Mouse (Mus musculus): ENCODE results near the gene Fhdc1.

Fhdc1 gene

DNA sequence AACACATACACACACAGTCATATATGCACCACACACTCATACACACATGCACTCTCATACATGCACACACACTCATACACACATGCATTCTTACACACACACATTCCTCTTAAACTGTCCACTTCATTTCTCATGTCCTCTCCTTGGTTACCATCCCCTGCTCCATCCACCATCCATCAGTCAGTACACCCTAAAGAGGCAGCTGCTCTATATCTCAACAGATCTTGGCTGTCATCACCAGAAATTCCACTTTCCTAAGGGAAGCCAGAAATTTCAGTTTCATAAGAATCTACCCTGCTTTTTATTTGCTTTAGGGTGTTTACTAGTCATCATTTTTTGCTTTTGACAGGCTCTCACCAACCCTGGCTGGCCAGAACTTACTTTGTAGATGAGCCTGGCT, 84.4 kb downstream of the Fhdc1 start:
- Histone ChIP-seq H3K4me3 (replicated peaks; ENCODE audit: low read length) (no peak overlapping the region), H3K9me3 (ENCODE audit: low read length) (peaks cover 8% of the 10 kb centered on the region; the same call in 1 of the 2 replicates), H3K27me3 (ENCODE audit: insufficient read depth, low read length) (no peaks in the 10 kb centered on the region), H3K4me1 (replicated peaks; ENCODE audit: low read depth, low read length) (no peaks in the 10 kb centered on the region), H3K36me3 (ENCODE audit: insufficient read depth, low read length) (no peaks in the 10 kb centered on the region)
- TF ChIP-seq POU5F1 (IDR thresholded peaks at IDR 0.05; ENCODE audit: borderline replicate concordance, low read length) (no peak), CTCF (conservative IDR thresholded peaks at IDR 0.05; ENCODE audit: low read length) (no peak)

- Histone ChIP-seq H3K4me1 (replicated peaks; ENCODE audit: low read depth, low read length) (no peaks in the 10 kb centered on the region), H3K36me3 (ENCODE audit: insufficient read depth, low read length) (no peaks in the 10 kb centered on the region), H3K9me3 (ENCODE audit: low read length) (peaks cover 8% of the 10 kb centered on the region; the same call in 1 of the 2 replicates), H3K4me3 (replicated peaks; ENCODE audit: low read length) (no peak overlapping the region), H3K27me3 (ENCODE audit: insufficient read depth, low read length) (no peaks in the 10 kb centered on the region)
- TF ChIP-seq POU5F1 (IDR thresholded peaks at IDR 0.05; ENCODE audit: borderline replicate concordance, low read length) (no peak), NANOG (IDR thresholded peaks at IDR 0.05; ENCODE audit: borderline replicate concordance, low read length) (no peak), CTCF (conservative IDR thresholded peaks at IDR 0.05; ENCODE audit: low read length) (no peak)
Measured at GRCm38 (mm10) chr3:84394841-84395447, 85.3 kb downstream of the Fhdc1 start.
